Mouse (Mus musculus) left cerebral cortex, adult 2 months (tissue): ENCODE measurements around the gene Gm4187. TPM values are rescaled to one million over a fixed set of nuclear protein-coding genes. Genes with fewer than 3 reads are reported as not detected.
"Not testable (repeated sequence)": the region's sequence is repeated elsewhere in the genome, so short reads cannot be mapped to it uniquely, and the experiment has no call there.

ENCODE experiments used
- DNase-seq, 2 experiments: peaks; one replicate each; pipeline ENCODE4 v3.0.0; 2021 to 2022; ENCODE audit warnings: low spot score in 2 of 2, mixed read lengths in 1 of 2; ENCODE audit errors: extremely low spot score in 1 of 2
- H3K27ac ChIP-seq: fragments of 200-600 bp; 2 replicates; pipeline ENCODE4 v1.8.1; 2022
- H3K4me3 ChIP-seq: fragments of 200-600 bp; 2 replicates; pipeline ENCODE4 v1.8.1; 2022
- intact Hi-C: fragments of 180-260 bp; cut with DNase I; formaldehyde crosslinking; loops from one replicate; pipeline ENCODE4 v1.15.1; 2025
- long read RNA-seq, 2 experiments: library from polyadenylated mRNA; stranded (forward); transcript quantifications; one replicate each; pipeline ENCODE4 v2.0.0; 2021; ENCODE audit warnings: borderline mapping rate in 2 of 2
- total RNA-seq, 2 experiments: library from RNA; stranded (reverse); gene quantifications; 2 replicates each; pipeline ENCODE4 v1.2.3; 2021

The Gm4187 gene
- not detected for total RNA-seq
- long read RNA-seq, experiment 1: 0 reads
- long read RNA-seq, experiment 2: 0 reads

- DNase-seq, H3K27ac ChIP-seq, intact Hi-C loops, H3K4me3 ChIP-seq: not testable (repeated sequence)
These were observed at the start of gene Gm4187 for GRCm38 (mm10) chr7:22329617-22330016. TSS of gene Gm4187 (minus strand) at chr7:22329717.

- DNase-seq, H3K4me3 ChIP-seq, intact Hi-C loops, H3K27ac ChIP-seq: not testable (repeated sequence)
These were observed 41.4 kb upstream of the Gm4187 start, which contains the start of gene Gm8660 for GRCm38 (mm10) chr7:22370939-22371338. TSS of gene Gm8660 (minus strand) at chr7:22371039.

Other genes with a start within 250 kb of the Gm4187 start
- not detected for gene Gm16451, start 211.5 kb downstream of the Gm4187 start, total RNA-seq
- gene Gm10666, start 195.0 kb downstream of the Gm4187 start, total RNA-seq: not detected
- not detected for gene Vmn1r142, start 165.7 kb downstream of the Gm4187 start, total RNA-seq
- not detected for gene Vmn1r143, start 140.3 kb downstream of the Gm4187 start, total RNA-seq
- gene Gm8653, start 128.5 kb downstream of the Gm4187 start, total RNA-seq: not detected
- not detected for gene Gm8453, start 100.2 kb downstream of the Gm4187 start, total RNA-seq
- not detected for gene Gm8660, start 41.3 kb upstream of the Gm4187 start, total RNA-seq
- gene Vmn1r148, start 83.9 kb upstream of the Gm4187 start, total RNA-seq: not detected
- not detected for gene Vmn1r149, start 108.5 kb upstream of the Gm4187 start, total RNA-seq
- not detected for gene Gm10665, start 134.4 kb upstream of the Gm4187 start, total RNA-seq
- gene Vmn1r151, start 170.0 kb upstream of the Gm4187 start, total RNA-seq: not detected
- gene Vmn1r152, start 193.2 kb upstream of the Gm4187 start, total RNA-seq: not detected
- not detected for gene Gm8677, start 205.2 kb upstream of the Gm4187 start, total RNA-seq
- not detected for gene Gm4201, start 235.6 kb upstream of the Gm4187 start, total RNA-seq